Mouse (Mus musculus): Measurements from ENCODE around the gene Armc7. TPM values are rescaled to one million over a fixed set of nuclear protein-coding genes. Genes with fewer than 3 reads are reported as not detected.
"Not testable (repeated sequence)": the region's sequence is repeated elsewhere in the genome, so short reads cannot be mapped to it uniquely, and the experiment has no call there.

Gene Armc7
- polyA plus RNA-seq, 1 experiment from 2014 or later: 6.9 TPM

DNA sequence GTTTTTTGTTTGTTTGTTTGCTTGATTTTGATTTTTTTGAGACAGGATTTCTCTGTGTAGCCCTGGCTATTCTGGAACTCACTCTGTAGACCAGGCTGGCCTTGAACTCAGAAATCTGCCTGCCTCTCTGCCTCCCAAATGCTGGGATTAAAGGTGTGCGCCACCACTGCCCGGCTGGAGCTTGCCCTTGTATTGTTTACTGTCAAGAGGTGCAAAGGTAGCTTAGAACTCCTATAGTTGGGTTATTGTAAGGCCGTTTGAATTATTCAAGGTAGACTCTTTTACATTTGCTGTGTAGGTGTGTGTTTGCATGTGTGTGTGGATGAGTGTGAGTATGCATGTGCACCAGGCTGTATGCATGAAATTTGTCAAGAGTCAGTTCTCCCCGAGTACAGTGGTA is 1.2 kb downstream of the Armc7 start:
- H3K9me3 ChIP-seq (ENCODE audit: control insufficient read depth, low read length); H3K27me3 ChIP-seq (replicated peaks; ENCODE audit: control insufficient read depth, insufficient read depth, low read length); H3K36me3 ChIP-seq (ENCODE audit: control insufficient read depth, insufficient read depth, low read length); H3K27ac ChIP-seq (ENCODE audit: low read depth); ATAC-seq (replicated peaks; ENCODE audit: low FRiP score, low TSS enrichment, low read depth); DNase-seq (ENCODE audit: low spot score): not testable (repeated sequence)
- H3K9ac ChIP-seq (ENCODE audit: low read length): peak overlapping the region; percentile 60; the same call in 1 of the 2 replicates
- 78% methylated on average over 4 of the region's 4 CpGs for WGBS
- H3K4me3 ChIP-seq (ENCODE audit: low read depth, low read length): peak overlapping the region; percentile 82
- peak overlapping the region; percentile 94 for H3K4me2 ChIP-seq (ENCODE audit: low read length)
- H3K4me1 ChIP-seq (replicated peaks; ENCODE audit: control insufficient read depth, insufficient read depth, low read length): peaks cover 20% of the 10 kb centered on the region

DNA sequence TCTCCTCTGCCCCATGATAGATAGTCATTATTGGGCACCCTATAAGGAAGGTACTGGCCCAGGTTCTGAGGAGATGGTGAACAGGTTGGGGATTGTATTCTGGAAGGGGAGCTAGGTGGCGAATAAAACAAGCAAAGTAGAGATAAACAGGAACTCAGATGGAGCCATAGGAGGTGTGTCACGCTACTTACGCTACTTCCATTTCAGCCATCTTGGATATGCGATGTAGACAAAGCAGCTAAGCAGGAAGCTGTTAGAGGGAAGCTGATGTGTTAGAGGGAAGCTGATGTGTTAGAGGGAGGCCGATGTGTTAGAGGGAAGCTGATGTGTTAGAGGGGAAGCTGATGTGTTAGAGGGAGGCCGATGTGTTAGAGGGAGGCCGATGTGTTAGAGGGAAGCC is 1.9 kb downstream of the Armc7 start:
- not testable (repeated sequence) for H3K9me3 ChIP-seq (ENCODE audit: control insufficient read depth, low read length); ATAC-seq (replicated peaks; ENCODE audit: low FRiP score, low TSS enrichment, low read depth); H3K4me3 ChIP-seq (ENCODE audit: low read depth, low read length); H3K36me3 ChIP-seq (ENCODE audit: control insufficient read depth, insufficient read depth, low read length); H3K9ac ChIP-seq (ENCODE audit: low read length); DNase-seq (ENCODE audit: low spot score); H3K27me3 ChIP-seq (replicated peaks; ENCODE audit: control insufficient read depth, insufficient read depth, low read length); H3K27ac ChIP-seq (ENCODE audit: low read depth); H3K4me2 ChIP-seq (ENCODE audit: low read length)
- peaks cover 20% of the 10 kb centered on the region for H3K4me1 ChIP-seq (replicated peaks; ENCODE audit: control insufficient read depth, insufficient read depth, low read length)
- WGBS: 87% methylated on average over 7 of the region's 7 CpGs

DNA sequence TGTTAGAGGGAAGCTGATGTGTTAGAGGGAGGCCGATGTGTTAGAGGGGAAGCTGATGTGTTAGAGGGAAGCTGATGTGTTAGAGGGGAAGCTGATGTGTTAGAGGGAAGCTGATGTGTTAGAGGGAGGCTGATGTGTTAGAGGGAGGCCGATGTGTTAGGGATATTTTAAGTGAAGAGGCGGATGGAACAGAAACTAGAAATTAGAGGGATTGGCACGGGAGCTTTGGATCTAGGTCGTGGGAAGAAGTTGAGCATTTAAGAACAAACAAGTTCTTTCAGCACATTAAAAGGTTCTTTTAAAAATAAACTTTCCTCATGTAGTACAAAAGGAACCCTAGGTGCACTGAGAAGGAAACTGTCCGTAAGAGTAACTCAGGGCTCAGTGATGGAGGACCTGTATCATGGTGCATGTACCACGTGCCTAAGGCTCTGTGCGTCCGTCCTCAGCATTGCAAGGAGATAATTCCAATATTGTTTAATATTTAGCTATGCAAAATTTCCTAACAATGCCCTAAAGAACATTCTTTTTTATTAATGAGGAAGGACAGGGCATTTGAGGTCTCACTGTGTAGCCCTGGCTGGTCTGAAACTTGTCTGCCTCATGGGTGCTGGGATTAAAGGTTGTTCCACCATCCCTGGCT is 3.0 kb downstream of the Armc7 start:
- DNase-seq (ENCODE audit: low spot score) (no peak), ATAC-seq (replicated peaks; ENCODE audit: low FRiP score, low TSS enrichment, low read depth) (no peak)
- Histone ChIP-seq H3K27me3 (replicated peaks; ENCODE audit: control insufficient read depth, insufficient read depth, low read length) (no peaks in the 10 kb centered on the region), H3K4me3 (ENCODE audit: low read depth, low read length) (no peak overlapping the region), H3K4me1 (replicated peaks; ENCODE audit: control insufficient read depth, insufficient read depth, low read length) (peaks cover 19% of the 10 kb centered on the region), H3K4me2 (ENCODE audit: low read length) (no peak overlapping the region), H3K36me3 (ENCODE audit: control insufficient read depth, insufficient read depth, low read length) (no peaks in the 10 kb centered on the region), H3K27ac (ENCODE audit: low read depth) (no peak overlapping the region), H3K9me3 (ENCODE audit: control insufficient read depth, low read length) (no peaks in the 10 kb centered on the region), H3K9ac (ENCODE audit: low read length) (no peak overlapping the region)
- WGBS: 83% methylated on average over 9 of the region's 9 CpGs

DNA sequence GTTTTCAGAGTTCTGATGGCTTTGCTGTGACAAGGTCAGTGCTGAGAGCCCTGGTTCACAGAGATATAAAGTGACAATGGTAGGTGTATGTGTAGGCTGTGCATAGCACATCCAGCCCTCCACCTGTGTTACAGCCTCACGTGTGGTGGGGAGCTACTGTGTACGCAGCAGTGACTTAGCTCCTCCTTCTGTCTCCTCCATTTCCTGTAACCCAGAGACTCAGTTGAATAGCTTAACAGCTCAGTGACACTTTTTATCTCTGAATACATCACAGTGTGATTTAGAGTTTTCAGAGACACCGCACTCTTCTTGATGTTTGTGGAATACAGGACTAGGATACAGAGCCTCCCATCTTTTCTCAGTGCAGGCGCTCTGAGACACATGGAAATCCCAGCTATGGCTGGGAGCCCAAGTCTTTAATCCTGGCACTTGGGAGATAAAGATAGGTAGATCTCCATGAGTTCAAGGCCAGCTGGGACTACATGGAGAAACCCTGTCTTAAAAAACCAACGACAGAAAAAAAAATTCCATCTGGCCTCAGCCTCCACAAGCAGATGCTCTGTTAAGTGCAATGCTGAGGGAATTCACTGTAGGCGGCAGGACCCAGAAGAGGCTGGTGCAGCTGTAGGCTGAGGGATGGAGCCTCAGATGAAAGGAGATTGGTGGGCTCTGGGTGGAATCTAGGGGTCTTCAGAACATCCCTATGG is 6.2 kb downstream of the Armc7 start:
- no peak for ATAC-seq (replicated peaks; ENCODE audit: low FRiP score, low TSS enrichment, low read depth)
- H3K27me3 ChIP-seq (replicated peaks; ENCODE audit: control insufficient read depth, insufficient read depth, low read length): no peaks in the 10 kb centered on the region
- no peak overlapping the region for H3K4me2 ChIP-seq (ENCODE audit: low read length)
- no peaks in the 10 kb centered on the region for H3K9me3 ChIP-seq (ENCODE audit: control insufficient read depth, low read length)
- peaks cover under 1% of the 10 kb centered on the region; the same call in 1 of the 2 replicates for H3K4me1 ChIP-seq (replicated peaks; ENCODE audit: control insufficient read depth, insufficient read depth, low read length)
- no peak overlapping the region for H3K27ac ChIP-seq (ENCODE audit: low read depth)
- no peak overlapping the region for H3K4me3 ChIP-seq (ENCODE audit: low read depth, low read length)
- no peaks in the 10 kb centered on the region for H3K36me3 ChIP-seq (ENCODE audit: control insufficient read depth, insufficient read depth, low read length)
- DNase-seq (ENCODE audit: low spot score): no peak
- no peak overlapping the region for H3K9ac ChIP-seq (ENCODE audit: low read length)
- WGBS: 76% methylated on average over 6 of the region's 6 CpGs

DNA sequence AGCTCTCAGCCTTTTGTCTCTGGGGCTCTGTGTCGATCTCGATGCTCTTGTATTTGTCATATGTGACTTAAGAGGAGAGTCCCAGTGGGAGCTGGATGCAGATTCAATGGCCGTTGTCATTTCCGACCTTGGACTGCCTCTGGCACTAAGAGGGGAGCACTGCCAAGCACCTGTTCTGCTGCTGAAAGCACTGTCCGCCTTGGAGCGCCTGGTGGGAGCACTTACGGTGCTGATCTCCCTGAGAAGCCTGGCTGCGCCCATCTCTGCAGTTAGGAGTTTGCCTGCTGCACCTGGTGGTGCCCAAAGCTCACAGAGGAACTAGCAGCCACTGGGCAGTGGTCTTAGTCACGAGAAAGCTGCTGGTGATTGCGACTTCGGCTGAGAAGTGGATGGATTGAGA is 7.8 kb downstream of the Armc7 start:
- H3K27me3 ChIP-seq (replicated peaks; ENCODE audit: control insufficient read depth, insufficient read depth, low read length): no peaks in the 10 kb centered on the region
- no peak for ATAC-seq (replicated peaks; ENCODE audit: low FRiP score, low TSS enrichment, low read depth)
- no peak overlapping the region for H3K4me2 ChIP-seq (ENCODE audit: low read length)
- no peak for DNase-seq (ENCODE audit: low spot score)
- no peaks in the 10 kb centered on the region for H3K9me3 ChIP-seq (ENCODE audit: control insufficient read depth, low read length)
- H3K27ac ChIP-seq (ENCODE audit: low read depth): no peak overlapping the region
- 74% methylated on average over 11 of the region's 11 CpGs for WGBS
- H3K36me3 ChIP-seq (ENCODE audit: control insufficient read depth, insufficient read depth, low read length): no peaks in the 10 kb centered on the region
- H3K9ac ChIP-seq (ENCODE audit: low read length): no peak overlapping the region
- H3K4me1 ChIP-seq (replicated peaks; ENCODE audit: control insufficient read depth, insufficient read depth, low read length): no peaks in the 10 kb centered on the region
- H3K4me3 ChIP-seq (ENCODE audit: low read depth, low read length): no peak overlapping the region

DNA sequence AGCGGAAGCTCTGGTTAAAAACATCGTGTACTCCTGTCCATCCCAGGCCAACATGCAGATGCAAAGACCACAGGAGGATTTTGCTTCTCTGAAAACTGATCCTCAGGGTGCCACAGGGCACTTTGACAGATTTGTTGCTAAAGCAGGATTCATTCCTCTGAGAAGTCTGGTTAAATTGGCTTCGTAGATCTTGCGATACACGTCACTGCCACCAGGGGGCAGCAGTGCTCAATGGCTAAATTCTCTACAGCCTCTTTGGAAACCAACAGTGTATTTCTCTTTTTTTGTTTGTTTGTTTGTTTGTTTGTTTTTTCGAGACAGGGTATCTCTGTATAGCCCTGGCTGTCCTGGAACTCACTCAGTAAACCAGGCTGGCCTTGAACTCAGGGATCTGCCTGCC is 8.3 kb downstream of the Armc7 start:
- Histone ChIP-seq H3K36me3 (ENCODE audit: control insufficient read depth, insufficient read depth, low read length) (no peaks in the 10 kb centered on the region), H3K27me3 (replicated peaks; ENCODE audit: control insufficient read depth, insufficient read depth, low read length) (no peaks in the 10 kb centered on the region), H3K4me1 (replicated peaks; ENCODE audit: control insufficient read depth, insufficient read depth, low read length) (no peaks in the 10 kb centered on the region), H3K27ac (ENCODE audit: low read depth) (no peak overlapping the region), H3K9me3 (ENCODE audit: control insufficient read depth, low read length) (no peaks in the 10 kb centered on the region), H3K4me3 (ENCODE audit: low read depth, low read length) (no peak overlapping the region), H3K4me2 (ENCODE audit: low read length) (no peak overlapping the region), H3K9ac (ENCODE audit: low read length) (no peak overlapping the region)
- peak; percentile 90 for DNase-seq (ENCODE audit: low spot score)
- WGBS: 18% methylated on average over 6 of the region's 6 CpGs
- no peak for ATAC-seq (replicated peaks; ENCODE audit: low FRiP score, low TSS enrichment, low read depth)

DNA sequence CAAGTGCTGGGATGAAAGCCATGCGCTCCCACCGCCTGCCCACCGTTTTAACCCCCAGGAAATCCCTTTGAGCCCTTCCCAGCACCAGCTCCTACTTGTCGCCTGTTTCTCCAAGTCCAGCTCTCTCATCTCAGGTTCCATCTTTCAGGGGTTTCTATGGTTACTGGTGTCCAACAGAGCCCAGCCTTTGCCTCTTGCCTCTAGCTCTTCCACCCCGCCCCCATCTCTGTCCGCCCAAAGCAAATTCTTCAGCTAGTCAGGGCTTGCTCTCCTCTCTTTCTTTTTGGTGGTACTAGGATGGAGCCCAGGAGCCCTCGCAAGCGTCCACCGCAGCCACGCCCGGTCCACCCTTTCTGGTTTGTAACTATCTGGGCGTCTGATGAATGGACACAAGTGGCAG is 9.7 kb downstream of the Armc7 start:
- ATAC-seq (replicated peaks; ENCODE audit: low FRiP score, low TSS enrichment, low read depth) (no peak), DNase-seq (ENCODE audit: low spot score) (no peak)
- no peak overlapping the region for H3K27ac ChIP-seq (ENCODE audit: low read depth)
- no peaks in the 10 kb centered on the region for H3K9me3 ChIP-seq (ENCODE audit: control insufficient read depth, low read length)
- H3K4me3 ChIP-seq (ENCODE audit: low read depth, low read length): no peak overlapping the region
- no peak overlapping the region for H3K4me2 ChIP-seq (ENCODE audit: low read length)
- H3K9ac ChIP-seq (ENCODE audit: low read length): no peak overlapping the region
- no peaks in the 10 kb centered on the region for H3K27me3 ChIP-seq (replicated peaks; ENCODE audit: control insufficient read depth, insufficient read depth, low read length)
- peaks cover 11% of the 10 kb centered on the region for H3K36me3 ChIP-seq (ENCODE audit: control insufficient read depth, insufficient read depth, low read length)
- H3K4me1 ChIP-seq (replicated peaks; ENCODE audit: control insufficient read depth, insufficient read depth, low read length): no peaks in the 10 kb centered on the region
- 69% methylated on average over 12 of the region's 12 CpGs for WGBS

DNA sequence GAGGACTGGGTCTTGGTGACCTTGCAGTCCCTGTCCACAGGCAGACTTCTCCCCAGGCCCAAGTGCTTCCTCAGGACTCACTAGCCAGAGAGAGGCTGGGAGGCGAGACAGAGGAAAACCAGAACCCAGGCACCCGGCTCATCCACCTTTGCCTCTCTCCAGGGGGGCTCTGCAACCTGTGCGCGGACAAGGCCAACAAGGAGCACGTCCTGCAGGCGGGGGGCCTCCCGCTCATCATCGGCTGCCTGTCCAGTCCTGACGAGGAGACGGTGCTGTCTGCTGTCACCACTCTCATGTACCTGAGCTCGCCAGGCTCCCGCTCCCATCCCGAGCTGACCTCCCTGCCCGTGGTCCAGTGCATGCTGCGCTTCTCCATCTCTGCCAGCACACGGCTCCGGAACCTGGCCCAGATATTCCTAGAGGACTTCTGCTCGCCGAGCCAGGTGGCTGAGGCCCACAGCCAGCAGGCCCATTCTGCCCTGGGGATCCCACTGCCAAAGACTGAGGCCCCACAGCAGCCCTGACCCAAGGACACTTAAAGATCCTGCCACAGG is 13.2 kb downstream of the Armc7 start:
- Histone ChIP-seq H3K27ac (ENCODE audit: low read depth) (no peak overlapping the region), H3K27me3 (replicated peaks; ENCODE audit: control insufficient read depth, insufficient read depth, low read length) (no peaks in the 10 kb centered on the region), H3K4me3 (ENCODE audit: low read depth, low read length) (no peak overlapping the region), H3K4me2 (ENCODE audit: low read length) (no peak overlapping the region), H3K9ac (ENCODE audit: low read length) (no peak overlapping the region), H3K36me3 (ENCODE audit: control insufficient read depth, insufficient read depth, low read length) (peaks cover 11% of the 10 kb centered on the region), H3K9me3 (ENCODE audit: control insufficient read depth, low read length) (no peaks in the 10 kb centered on the region), H3K4me1 (replicated peaks; ENCODE audit: control insufficient read depth, insufficient read depth, low read length) (peaks cover 3% of the 10 kb centered on the region; the same call in 1 of the 2 replicates)
- WGBS: 87% methylated on average over 19 of the region's 19 CpGs
- ATAC-seq (replicated peaks; ENCODE audit: low FRiP score, low TSS enrichment, low read depth) (no peak), DNase-seq (ENCODE audit: low spot score) (no peak)

All from intestine, embryonic 14.5 days (tissue).